Mouse (Mus musculus) CH12.LX (cell line): ENCODE measurements at regions not wholly inside any gene's neighbourhood (a gene's known extent, or its start where the extent isn't known, plus 50 kb on each side); places are given as distances from the start of the nearest gene placed in this dataset.

ENCODE experiments used
- DNase-seq: peaks from one replicate; pipeline ENCODE4 v3.0.0-alpha.2; 2013; ENCODE audit errors: extremely low read depth
- H3K27ac ChIP-seq: 2 replicates; pipeline ENCODE4 v1.5.1; 2012; ENCODE audit warnings: low read depth, mild to moderate bottlenecking, control low read depth, moderate library complexity; ENCODE audit not compliant: insufficient read depth
- H3K27me3 ChIP-seq: replicated peaks from 2 replicates; pipeline ENCODE3; 2012; ENCODE audit warnings: inconsistent platforms
- H3K36me3 ChIP-seq, 2 experiments: replicated peaks in 1 of 2; 2 replicates each; pipeline versions ENCODE3 to v1.6.1; 2012; ENCODE audit warnings: inconsistent platforms in 1 of 2, low read length in 1 of 2, mild to moderate bottlenecking in 1 of 2, mixed read lengths in 1 of 2, moderate library complexity in 1 of 2; ENCODE audit not compliant: control insufficient read depth in 1 of 2, insufficient read depth in 1 of 2
- H3K4me1 ChIP-seq, 2 experiments: 2 replicates each; pipeline ENCODE4 v1.6.1; 2012; ENCODE audit warnings: inconsistent platforms in 1 of 2, moderate library complexity in 1 of 2; ENCODE audit not compliant: insufficient read depth in 2 of 2, control insufficient read depth in 1 of 2
- H3K4me2 ChIP-seq: 2 replicates; pipeline ENCODE4 v1.6.1; 2012; ENCODE audit warnings: low read depth, mild to moderate bottlenecking, control low read depth; ENCODE audit not compliant: poor library complexity, insufficient read depth, severe bottlenecking
- H3K4me3 ChIP-seq, 3 experiments: fragments of 150-350 bp in 1 of 3; sonication (generic) in 1 of 3; replicated peaks in 1 of 3; 2 replicates each; pipeline versions ENCODE3 to v1.5.1; 2011 to 2012; ENCODE audit warnings: low read depth in 2 of 3, low read length in 2 of 3, mild to moderate bottlenecking in 2 of 3, moderate library complexity in 2 of 3, control low read depth in 1 of 3, improper control_type of control experiment in 1 of 3, inconsistent platforms in 1 of 3, mixed read lengths in 1 of 3; ENCODE audit not compliant: poor library complexity in 1 of 3
- H3K79me2 ChIP-seq: replicated peaks from 2 replicates; pipeline ENCODE4 v1.6.1; 2012; ENCODE audit warnings: mild to moderate bottlenecking, moderate library complexity; ENCODE audit not compliant: control insufficient read depth, poor library complexity, insufficient read depth, severe bottlenecking; ENCODE audit errors: extremely low read depth
- H3K9ac ChIP-seq: 2 replicates; pipeline ENCODE4 v1.6.1; 2012; ENCODE audit warnings: low read depth, mild to moderate bottlenecking, control low read depth, moderate library complexity; ENCODE audit not compliant: insufficient read depth
- H3K9me3 ChIP-seq: replicated peaks from 2 replicates; pipeline ENCODE3; 2012; ENCODE audit warnings: low read length, inconsistent platforms, mixed read lengths
- CHD2 ChIP-seq: IDR thresholded peaks from 2 replicates; pipeline ENCODE4 v1.6.1; 2011; ENCODE audit warnings: low read length, improper control_type of control experiment
- CTCF ChIP-seq, 2 experiments: IDR thresholded peaks in 1 of 2; conservative IDR thresholded peaks in 1 of 2; 2 replicates each; pipeline ENCODE4 v1.5.1; 2011 to 2012; ENCODE audit warnings: low read depth in 2 of 2, low read length in 2 of 2, improper control_type of control experiment in 1 of 2, inconsistent platforms in 1 of 2, mild to moderate bottlenecking in 1 of 2, moderate library complexity in 1 of 2
- ELF1 ChIP-seq: IDR thresholded peaks from 2 replicates; pipeline ENCODE4 v1.6.1; 2014; ENCODE audit warnings: low read depth, mild to moderate bottlenecking, inconsistent platforms, low read length, improper control_type of control experiment
- ETS1 ChIP-seq: conservative IDR thresholded peaks from 2 replicates; pipeline ENCODE4 v1.6.1; 2012; ENCODE audit warnings: low read depth, mild to moderate bottlenecking, inconsistent platforms, low read length, improper control_type of control experiment, moderate library complexity
- JUN ChIP-seq: IDR thresholded peaks from 2 replicates; pipeline ENCODE4 v1.6.1; 2011; ENCODE audit warnings: low read depth, mild to moderate bottlenecking, low read length, improper control_type of control experiment, moderate library complexity; ENCODE audit not compliant: insufficient read depth
- JUND ChIP-seq: conservative IDR thresholded peaks from 2 replicates; pipeline ENCODE4 v1.6.1; 2011; ENCODE audit warnings: low read depth, low read length, improper control_type of control experiment
- KAT2A ChIP-seq: IDR thresholded peaks from 2 replicates; pipeline ENCODE4 v1.6.1; 2012; ENCODE audit warnings: low read length, improper control_type of control experiment, inconsistent platforms; ENCODE audit not compliant: insufficient replicate concordance
- MAX ChIP-seq: IDR thresholded peaks from 2 replicates; pipeline ENCODE4 v1.6.1; 2011; ENCODE audit warnings: low read length, improper control_type of control experiment
- MAZ ChIP-seq: IDR thresholded peaks from 2 replicates; pipeline ENCODE4 v1.6.1; 2012; ENCODE audit warnings: low read depth, mild to moderate bottlenecking, inconsistent platforms, low read length, improper control_type of control experiment, moderate library complexity
- MEF2A ChIP-seq: IDR thresholded peaks from 2 replicates; pipeline ENCODE4 v1.6.1; 2014; ENCODE audit warnings: low read depth, mild to moderate bottlenecking, inconsistent platforms, low read length, improper control_type of control experiment, borderline replicate concordance
- MYC ChIP-seq: IDR thresholded peaks from 2 replicates; pipeline ENCODE4 v1.6.1; 2011; ENCODE audit warnings: low read depth, mild to moderate bottlenecking, improper control_type of control experiment, low read length
- NRF1 ChIP-seq: IDR thresholded peaks from 2 replicates; pipeline ENCODE4 v1.6.1; 2014; ENCODE audit warnings: low read depth, mild to moderate bottlenecking, inconsistent platforms, low read length, improper control_type of control experiment, moderate library complexity
- PAX5 ChIP-seq: IDR thresholded peaks from 2 replicates; pipeline ENCODE4 v1.6.1; 2012; ENCODE audit warnings: low read length, inconsistent platforms, mixed read lengths
- RAD21 ChIP-seq: IDR thresholded peaks from 2 replicates; pipeline ENCODE4 v1.6.1; 2011; ENCODE audit warnings: low read depth, mild to moderate bottlenecking, low read length, improper control_type of control experiment, moderate library complexity
- SIN3A ChIP-seq: IDR thresholded peaks from 2 replicates; pipeline ENCODE4 v1.6.1; 2012; ENCODE audit warnings: low read length, improper control_type of control experiment, inconsistent platforms
- TBP ChIP-seq: conservative IDR thresholded peaks from 2 replicates; pipeline ENCODE4 v1.6.1; 2011; ENCODE audit warnings: low read depth, low read length, improper control_type of control experiment
- TCF12 ChIP-seq: IDR thresholded peaks from 2 replicates; pipeline ENCODE4 v1.6.1; 2014; ENCODE audit warnings: low read depth, mild to moderate bottlenecking, inconsistent platforms, low read length, improper control_type of control experiment
- ZC3H11A ChIP-seq: IDR thresholded peaks from 2 replicates; pipeline ENCODE4 v1.6.1; 2012; ENCODE audit warnings: low read depth, mild to moderate bottlenecking, inconsistent platforms, low read length, improper control_type of control experiment
- ZMIZ1 ChIP-seq: IDR thresholded peaks from 2 replicates; pipeline ENCODE4 v1.6.1; 2012; ENCODE audit warnings: low read depth, mild to moderate bottlenecking, inconsistent platforms, low read length, improper control_type of control experiment
- ZNF384 ChIP-seq: IDR thresholded peaks from 2 replicates; pipeline ENCODE4 v1.6.1; 2012; ENCODE audit warnings: low read depth, low read length, improper control_type of control experiment, inconsistent platforms
- dilution Hi-C: fragments of 300-500 bp; cut with MboI; formaldehyde crosslinking; loops from 2 replicates; pipeline ENCODE4 v1.14.3; 2020; ENCODE audit warnings: low sequenced_read_pairs; ENCODE audit not compliant: extremely low pct_unique_long_range_greater_than_20kb, extremely low pct_ligation_motif_present
- in situ Hi-C: fragments of 300-500 bp; cut with MboI; formaldehyde crosslinking; loops from 3 replicates; pipeline ENCODE4 v1.14.3; 2019; ENCODE audit warnings: low sequenced_read_pairs, low pct_ligation_motif_present, low pct_unique_long_range_greater_than_20kb, mixed read lengths

- Histone ChIP-seq H3K9me3 (no peaks in the 10 kb centered on the region), H3K4me1 (no peaks in the 10 kb centered on the region), H3K79me2 (no peaks in the 10 kb centered on the region), H3K4me3 (no peak overlapping the region), H3K27ac (no peak overlapping the region), H3K9ac (no peak overlapping the region), H3K27me3 (no peaks in the 10 kb centered on the region), H3K4me2 (no peak overlapping the region), H3K36me3 (no peaks in the 10 kb centered on the region)
- dilution Hi-C loops (no loop called here), in situ Hi-C loops (no loop called here)
- no peak for DNase-seq
- TF ChIP-seq MAZ = no peak
- no peak for TF ChIP-seq KAT2A
- no peak for TF ChIP-seq JUN
- no peak for TF ChIP-seq ETS1
- TF ChIP-seq ZC3H11A = no peak
- TF ChIP-seq ZMIZ1 = no peak
Observed at GRCm38 (mm10) chr9:92809469-92809868, 267.4 kb downstream of the Plod2 start.

- no peak for DNase-seq
- Histone ChIP-seq H3K9me3 (no peaks in the 10 kb centered on the region), H3K4me3 (no peak overlapping the region), H3K9ac (no peak overlapping the region), H3K79me2 (no peaks in the 10 kb centered on the region), H3K36me3 (no peaks in the 10 kb centered on the region), H3K27me3 (no peaks in the 10 kb centered on the region), H3K27ac (no peak overlapping the region), H3K4me1 (no peaks in the 10 kb centered on the region), H3K4me2 (no peak overlapping the region)
- in situ Hi-C loops (no loop called here), dilution Hi-C loops (no loop called here)
- no peak for TF ChIP-seq PAX5
- TF ChIP-seq MAZ = no peak
- TF ChIP-seq NRF1 = no peak
- no peak for TF ChIP-seq MYC
- TF ChIP-seq MEF2A = no peak
- TF ChIP-seq JUND = no peak
- TF ChIP-seq ZNF384 = no peak
- TF ChIP-seq TCF12 = no peak
- TF ChIP-seq CTCF (conservative IDR thresholded peaks at IDR 0.05 in 1 of 2, IDR thresholded peaks at IDR 0.05 in 1 of 2; ENCODE audit: low read depth in 2 of 2, low read length in 2 of 2) = no peak
- TF ChIP-seq ELF1 = no peak
- TF ChIP-seq RAD21 = no peak
- no peak for TF ChIP-seq TBP
- TF ChIP-seq MAX = no peak
- no peak for TF ChIP-seq CHD2
- TF ChIP-seq ZC3H11A = no peak
- no peak for TF ChIP-seq SIN3A
Observed at GRCm38 (mm10) chr9:92820721-92821120, 278.7 kb downstream of the Plod2 start.
